Mouse (Mus musculus): Measurements from ENCODE around the gene 4930486L24Rik. TPM values are rescaled to one million over a fixed set of nuclear protein-coding genes. Genes with fewer than 3 reads are reported as not detected.
"Not testable (repeated sequence)": the region's sequence is repeated elsewhere in the genome, so short reads cannot be mapped to it uniquely, and the experiment has no call there.

4930486L24Rik gene
- total RNA-seq (2021) = 1 to 10 TPM in 1 of 2 experiments, not detected in 1; 1.2 TPM
- long read RNA-seq, experiment 1 = 0 reads
- long read RNA-seq, experiment 2 = 0 reads

DNA sequence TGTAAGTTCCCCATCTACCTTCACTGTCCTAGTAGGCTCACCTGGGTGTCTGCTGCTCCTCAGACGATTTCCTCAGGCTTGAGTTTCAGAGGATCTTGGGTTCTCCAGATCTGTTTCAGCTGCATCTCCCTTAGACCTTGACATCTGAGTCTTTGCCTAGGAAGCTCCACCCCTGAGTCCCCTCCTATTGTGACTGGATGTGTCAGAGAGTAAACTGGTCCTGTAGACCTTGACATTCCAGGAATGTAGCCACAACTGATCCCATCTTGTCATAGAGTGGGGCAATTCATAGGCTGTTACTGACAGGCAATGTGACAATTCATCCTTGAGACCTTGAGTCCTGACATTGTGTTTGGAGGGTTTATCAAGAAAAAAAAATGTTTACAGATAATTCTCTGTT lies at the start of gene 4930486L24Rik:
Gene 4930486L24Rik, minus strand, starts transcription at position 195 of the 400 bp plus-strand sequence.
- DNase-seq = no peak
- intact Hi-C loops (cut with DNase I) = no loop called here

DNA sequence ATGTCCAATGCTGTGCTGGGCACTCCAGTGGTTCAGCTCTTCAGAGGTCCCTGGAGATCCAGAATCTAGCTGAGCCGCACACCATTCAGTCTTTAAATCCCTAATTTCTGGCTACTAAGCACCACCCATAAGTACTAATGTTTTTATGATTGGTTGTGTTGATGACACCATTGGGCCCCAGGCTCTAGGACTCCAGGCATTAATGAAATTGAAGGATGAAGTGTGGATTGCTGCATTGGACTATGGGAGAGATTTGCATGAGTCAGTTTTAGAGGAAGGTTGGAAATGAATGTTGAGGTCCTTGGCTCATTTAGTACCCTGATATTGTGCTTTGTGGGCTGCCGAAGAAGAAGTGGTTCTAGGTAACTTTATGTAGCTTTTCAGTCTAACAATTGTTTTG lies 40.5 kb upstream of the 4930486L24Rik start, which contains the start of gene Tpbpb:
Gene Tpbpb, minus strand, starts transcription at position 101 of the 400 bp plus-strand sequence.
- intact Hi-C loops (cut with DNase I); DNase-seq: not testable (repeated sequence)

DNA sequence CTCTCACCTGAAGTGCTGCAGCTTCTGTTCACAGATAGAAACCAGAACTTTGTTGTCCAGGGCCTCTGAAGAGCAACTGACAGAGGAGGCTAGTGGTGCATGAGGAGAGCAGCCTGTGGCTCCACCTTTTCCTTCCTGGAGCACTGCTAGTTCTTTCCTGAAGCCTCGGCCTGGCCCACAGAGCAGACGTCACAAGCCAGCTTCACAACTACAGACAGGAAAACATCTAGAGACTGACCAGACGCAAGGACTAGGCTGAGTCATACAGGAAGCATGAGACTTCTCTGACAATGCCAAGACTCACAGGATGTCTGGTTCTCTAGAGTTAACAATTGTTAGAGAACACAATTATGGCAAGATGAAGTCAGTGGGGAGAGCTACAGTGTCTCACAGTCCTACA lies 33.1 kb upstream of the 4930486L24Rik start, which contains the start of gene Ctla2b:
Gene Ctla2b, minus strand, starts transcription at position 120 of the 400 bp plus-strand sequence.
- peak; percentile 52 to 53 for DNase-seq

DNA sequence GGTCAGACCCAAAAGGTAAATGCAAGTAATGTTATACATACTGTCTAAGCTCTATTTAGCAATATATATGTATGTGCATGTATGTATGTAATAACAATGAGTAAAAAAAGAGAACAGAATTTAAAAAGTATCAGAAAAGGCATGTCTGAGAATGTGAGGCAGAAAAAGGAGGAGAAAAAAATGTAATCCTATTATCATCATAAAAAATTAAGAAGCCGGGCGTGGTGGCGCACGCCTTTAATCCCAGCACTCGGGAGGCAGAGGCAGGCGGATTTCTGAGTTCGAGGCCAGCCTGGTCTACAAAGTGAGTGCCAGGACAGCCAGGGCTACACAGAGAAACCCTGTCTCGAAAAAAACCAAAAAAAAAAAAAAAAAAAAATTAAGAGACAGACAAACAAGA lies 32.5 kb upstream of the 4930486L24Rik start, which contains the start of gene Gm49392:
Gene Gm49392, minus strand, starts transcription at position 101 of the 400 bp plus-strand sequence.
- intact Hi-C loops (cut with DNase I) = loop anchor here (1.0 to 2.0 kb wide), 2 partner anchors 40 to 48 kb away; partner anchors contain the start of genes Ctla2a and Gm49391
- DNase-seq = not testable (repeated sequence)

More for the DNA sequence above, 33.1 kb upstream of the 4930486L24Rik start, which contains the start of gene Ctla2b:
- intact Hi-C loops (cut with DNase I) = loop anchor here (1.0 to 2.0 kb wide), 2 partner anchors 39 to 49 kb away; partner anchors contain the start of genes Ctla2a and Gm49391

DNA sequence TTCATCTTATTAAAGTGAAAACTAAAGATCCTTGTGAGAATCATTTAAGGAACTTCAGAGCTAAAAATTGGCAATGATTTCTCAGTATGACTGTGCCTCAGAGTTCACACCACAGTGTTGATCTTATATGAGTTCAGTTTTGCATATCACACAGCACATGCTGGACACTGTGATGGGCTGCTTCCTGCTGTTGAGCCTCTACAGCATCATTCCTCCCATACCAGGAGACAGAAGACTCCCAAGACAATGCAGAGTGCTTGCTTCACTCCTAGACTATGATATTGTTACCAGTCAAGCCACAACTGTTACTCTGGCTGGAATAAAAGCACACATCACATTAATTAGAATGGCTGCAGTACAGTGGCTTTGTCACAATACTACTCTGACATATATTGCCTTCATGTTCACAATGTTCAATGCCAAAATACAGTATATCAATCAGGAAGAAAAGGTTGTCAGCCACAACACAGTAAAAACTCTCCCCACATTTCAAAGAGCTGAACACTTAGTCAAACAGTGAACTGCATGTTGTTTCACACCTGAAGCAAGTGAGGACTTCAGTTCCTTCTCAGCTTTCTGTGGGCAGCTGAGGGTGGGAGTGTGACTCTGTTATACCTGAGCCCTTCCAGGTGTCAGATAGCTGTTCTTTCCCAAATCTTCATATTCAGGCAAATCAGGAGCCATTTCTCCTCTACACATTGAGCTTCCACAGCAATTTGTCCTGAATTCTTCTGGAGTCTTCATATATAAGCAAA lies 31.3 kb upstream of the 4930486L24Rik start:
- DNase-seq = no peak
- intact Hi-C loops (cut with DNase I) = loop anchor here (2.0 kb wide), 1 partner anchor 41 kb away; the partner anchor contains the start of genes Ctla2a and Gm49391

DNA sequence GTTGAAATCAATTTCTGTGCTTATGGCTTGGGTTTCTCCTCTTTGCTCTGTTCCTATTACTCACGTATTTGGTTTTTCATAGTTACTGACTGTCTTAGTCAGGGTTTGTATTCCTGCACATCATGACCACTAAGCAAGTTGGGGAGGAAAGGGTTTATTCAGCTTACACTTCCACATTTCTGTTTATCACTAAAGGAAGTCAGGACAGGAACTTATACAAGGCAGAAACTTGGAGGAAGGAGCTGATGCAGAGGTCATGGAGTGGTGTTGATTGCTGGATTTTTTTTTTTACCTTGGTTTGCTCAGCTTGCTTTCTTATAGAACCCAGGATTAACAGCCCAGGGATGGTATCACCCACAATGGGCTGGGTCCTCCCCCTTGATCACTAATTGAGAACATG lies 28.0 kb upstream of the 4930486L24Rik start:
- intact Hi-C loops (cut with DNase I) = no loop called here
- DNase-seq = no peak

DNA sequence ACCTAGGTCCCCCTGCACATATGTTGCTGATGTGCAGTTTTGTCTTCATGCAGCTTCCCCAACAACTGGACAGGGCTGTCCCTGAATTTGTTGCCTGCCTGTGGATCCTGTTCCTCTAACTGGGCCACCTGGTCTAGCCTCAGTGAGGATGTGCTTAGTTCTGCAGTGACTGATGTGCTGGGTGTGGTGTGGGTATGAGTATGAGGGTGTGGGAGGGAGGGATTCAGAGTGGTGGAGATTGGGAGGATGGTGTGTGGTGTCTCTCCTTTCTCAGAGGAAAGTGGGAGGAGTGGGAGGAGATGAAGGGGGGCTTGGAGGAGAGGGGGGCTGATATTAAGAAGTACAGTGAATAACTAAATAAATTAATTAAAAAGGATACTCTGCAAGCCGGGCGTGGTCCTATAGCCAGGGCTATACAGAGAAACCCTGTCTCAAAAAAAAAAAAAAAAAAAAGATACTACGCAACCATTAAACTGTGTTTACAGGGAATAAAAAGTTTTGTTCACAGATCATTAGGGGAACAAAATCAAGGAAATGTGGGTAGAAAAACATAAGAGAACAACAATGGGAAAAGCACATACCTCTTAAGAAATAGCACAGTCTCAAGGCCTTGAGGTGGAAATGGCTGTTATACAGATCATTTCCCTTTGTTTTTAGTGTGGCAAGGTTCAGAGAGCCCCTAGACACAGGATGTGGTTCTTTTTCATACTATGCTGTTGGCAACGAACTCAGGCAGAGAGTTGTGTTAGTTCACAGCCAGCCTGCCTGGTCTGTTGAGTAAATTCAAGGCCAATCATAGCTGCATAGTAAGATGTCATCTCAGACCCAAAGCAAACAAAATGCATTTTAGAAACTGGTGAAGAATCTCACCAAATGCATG lies 15.8 kb downstream of the 4930486L24Rik start:
- DNase-seq = peak in 1 of 2 experiments; percentile 7
- intact Hi-C loops (cut with DNase I) = loop anchor here (1.0 to 5.0 kb wide), 2 partner anchors 49 to 89 kb away; partner anchors contain the start of genes Ctla2a, Ctla2b, Gm49391 and Gm49393

DNA sequence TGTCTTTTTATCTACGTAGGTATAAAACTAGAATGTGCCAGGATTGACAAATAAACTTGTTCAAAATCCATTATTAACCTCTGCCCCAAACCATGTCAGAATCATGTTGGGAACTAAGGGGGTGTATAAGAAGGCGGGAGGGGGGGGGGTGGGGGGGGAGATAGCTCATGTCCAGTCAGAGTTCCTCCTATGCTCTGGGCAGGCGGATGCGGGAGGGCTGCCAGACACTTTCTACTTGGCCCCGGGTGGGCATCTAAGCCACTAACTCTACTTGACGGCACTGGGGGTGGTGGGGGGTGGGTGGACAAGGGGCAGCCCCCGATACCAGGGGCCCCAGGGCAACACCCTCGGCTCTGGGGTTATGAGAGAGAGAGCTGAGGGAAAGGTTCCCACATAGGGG lies 21.1 kb downstream of the 4930486L24Rik start:
- DNase-seq = no peak
- intact Hi-C loops (cut with DNase I) = no loop called here

DNA sequence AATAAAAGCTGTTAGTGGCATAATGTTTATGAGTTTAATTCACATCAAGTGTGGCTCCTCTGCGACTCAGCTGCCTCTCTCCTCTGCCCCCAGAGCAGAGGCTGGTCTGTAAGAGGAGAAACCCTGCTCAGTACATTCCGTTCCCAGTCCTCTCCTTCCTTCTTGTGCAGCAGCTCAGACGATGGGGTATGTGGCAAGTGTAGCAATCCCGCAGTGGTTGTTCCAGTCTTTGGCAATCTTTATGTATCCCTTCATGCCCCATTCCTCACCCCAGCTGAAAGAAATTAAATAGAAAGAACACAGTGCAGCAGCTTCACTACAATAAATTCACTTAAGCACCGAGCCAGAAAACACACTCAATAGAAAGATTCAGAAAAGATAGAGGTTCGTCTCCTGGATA lies 21.6 kb downstream of the 4930486L24Rik start:
- intact Hi-C loops (cut with DNase I) = no loop called here
- no peak for DNase-seq

DNA sequence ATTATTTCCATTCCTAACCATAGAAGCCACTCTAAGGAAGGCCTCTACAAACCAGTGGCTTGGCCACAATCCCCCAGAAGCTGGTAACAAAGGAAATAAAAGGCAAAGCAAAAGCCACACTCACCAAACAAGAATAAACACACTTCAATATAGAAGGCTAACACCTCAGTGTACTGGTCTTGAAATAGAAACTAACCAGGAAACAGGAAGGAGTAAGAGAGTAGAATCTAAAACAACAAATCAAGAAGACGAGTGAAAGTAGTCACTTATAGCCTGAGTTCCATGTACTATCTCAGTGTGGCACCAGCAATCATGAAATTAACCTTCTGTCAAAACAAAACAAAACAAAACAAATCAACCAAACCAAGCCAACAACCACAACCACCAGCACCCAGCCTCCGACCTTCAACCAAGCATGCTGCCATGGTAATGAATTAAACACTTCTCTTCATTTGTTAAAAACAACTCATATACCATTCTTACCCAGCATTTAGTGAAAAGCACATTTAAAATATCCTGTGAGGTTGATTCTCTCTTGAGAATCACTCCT lies 24.8 kb downstream of the 4930486L24Rik start:
- DNase-seq = no peak
- intact Hi-C loops (cut with DNase I) = no loop called here

DNA sequence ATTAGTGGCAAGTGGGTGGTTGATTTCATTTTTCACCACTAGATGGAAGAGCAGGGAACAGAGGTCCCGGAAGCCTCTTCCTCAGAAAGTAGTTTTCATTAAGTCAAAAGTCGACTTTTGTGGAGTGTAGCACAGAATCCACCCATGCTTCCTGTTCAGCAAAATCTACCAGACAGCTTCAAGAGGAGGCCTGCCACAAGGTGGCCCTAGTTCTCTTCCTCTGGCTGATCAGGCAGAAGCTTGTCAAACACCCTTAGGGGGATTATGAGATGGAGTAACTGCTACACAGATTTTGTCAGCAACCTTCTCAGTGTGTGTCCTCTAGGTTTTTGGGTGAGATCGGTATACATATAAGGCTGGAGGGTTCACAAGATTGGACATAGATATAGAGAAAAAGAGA lies 38.2 kb downstream of the 4930486L24Rik start:
- intact Hi-C loops (cut with DNase I) = loop anchor here (5.0 kb wide), 2 partner anchors 131 to 416 kb away; no protein-coding TSS in a partner anchor

DNA sequence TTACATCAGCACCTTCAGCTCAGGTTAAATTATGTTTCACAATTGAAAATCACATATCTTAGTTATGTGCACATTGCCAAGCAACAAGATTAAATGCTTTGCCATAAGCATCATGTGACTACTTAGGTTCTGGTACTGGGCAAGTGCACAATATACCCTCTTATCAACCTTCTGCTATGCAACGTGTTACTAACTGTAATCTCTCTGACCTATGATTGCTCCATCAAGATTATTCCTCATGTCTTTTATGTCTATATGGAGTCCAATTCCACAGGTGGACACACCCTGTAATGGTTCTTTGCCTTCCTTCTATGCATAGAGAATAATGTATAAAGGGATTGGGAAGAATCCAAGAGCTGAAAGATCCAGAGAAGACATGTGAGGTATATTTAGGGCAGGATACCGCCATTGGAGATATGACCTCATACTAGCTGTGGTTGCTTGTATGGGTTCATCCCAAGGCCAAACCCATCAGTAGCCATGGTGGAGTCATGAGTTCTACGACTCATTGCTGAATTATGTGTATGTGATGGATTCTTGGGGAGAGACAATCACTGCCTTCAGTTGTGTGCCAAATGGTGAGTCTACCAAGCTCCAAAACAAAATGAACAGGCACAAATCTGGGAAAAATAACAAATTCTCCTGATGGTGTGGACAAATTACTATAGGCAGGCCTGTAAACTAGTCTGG lies 43.6 kb downstream of the 4930486L24Rik start:
- no peak for DNase-seq
- intact Hi-C loops (cut with DNase I) = no loop called here

More for the DNA sequence above, 38.2 kb downstream of the 4930486L24Rik start:
- DNase-seq = peak; percentile 23 to 36

DNA sequence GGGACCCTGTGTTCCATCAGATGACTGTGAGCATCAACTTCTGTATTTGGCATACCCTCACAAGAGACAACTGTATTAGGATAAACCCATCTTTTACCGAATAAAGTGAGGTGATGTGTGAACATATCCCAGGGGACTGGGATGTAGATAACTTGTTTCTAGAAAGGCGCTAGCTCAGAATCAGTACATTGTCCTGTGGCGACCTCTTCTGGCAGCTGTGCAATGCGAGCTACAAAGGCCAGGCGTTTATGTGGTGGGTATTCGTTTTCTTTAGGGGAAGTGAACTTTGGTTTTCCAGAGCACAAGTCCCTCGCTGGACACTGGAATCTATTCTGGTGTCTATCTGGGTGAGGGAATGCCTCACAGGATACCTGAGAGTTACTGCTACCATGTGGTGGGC lies 44.8 kb downstream of the 4930486L24Rik start:
- intact Hi-C loops (cut with DNase I) = loop anchor here (2.0 kb wide), 1 partner anchor 61 kb away; no protein-coding TSS in a partner anchor
- peak; percentile 29 to 55 for DNase-seq

DNA sequence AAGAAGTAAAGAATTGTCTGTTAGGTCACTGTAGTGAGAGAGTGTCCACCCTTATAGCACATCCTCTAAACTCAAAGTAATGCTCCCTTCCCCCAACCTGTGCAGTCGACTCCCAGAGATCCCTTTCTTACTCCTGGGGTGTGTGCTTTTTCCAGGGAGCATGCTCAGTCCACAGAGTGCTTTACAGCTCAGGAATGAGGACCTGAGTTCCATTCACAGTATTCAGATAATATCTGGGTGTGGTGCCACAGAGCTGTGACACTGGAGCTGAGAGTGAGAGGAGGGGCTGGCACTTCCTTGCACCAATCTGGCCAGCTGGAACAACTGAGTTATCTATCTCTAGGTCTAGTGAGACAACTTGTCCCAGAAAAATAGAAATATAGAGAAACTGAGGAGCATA lies 50.6 kb downstream of the 4930486L24Rik start:
- intact Hi-C loops (cut with DNase I) = no loop called here

DNA sequence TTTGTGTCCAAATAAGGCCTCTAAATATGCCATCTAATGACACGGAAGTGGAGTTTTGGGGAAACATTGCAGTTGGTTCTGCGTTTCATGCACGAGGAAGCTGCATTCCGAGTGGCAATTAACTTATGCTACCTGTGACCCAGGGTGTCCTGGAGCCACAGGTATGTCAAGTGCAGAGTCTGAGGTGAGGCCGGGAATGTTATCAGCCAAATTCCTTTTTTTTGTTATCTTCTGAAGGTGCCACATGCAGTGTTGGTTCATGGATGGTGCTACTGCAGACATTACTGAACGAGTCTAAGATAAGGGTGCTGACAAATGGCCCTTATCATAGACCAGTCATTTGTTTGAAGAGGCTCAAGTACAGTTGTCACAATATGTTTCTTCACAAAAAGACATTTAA lies 51.5 kb downstream of the 4930486L24Rik start:
- intact Hi-C loops (cut with DNase I) = no loop called here
- no peak for DNase-seq

More for the DNA sequence above, 50.6 kb downstream of the 4930486L24Rik start:
- DNase-seq = no peak

DNA sequence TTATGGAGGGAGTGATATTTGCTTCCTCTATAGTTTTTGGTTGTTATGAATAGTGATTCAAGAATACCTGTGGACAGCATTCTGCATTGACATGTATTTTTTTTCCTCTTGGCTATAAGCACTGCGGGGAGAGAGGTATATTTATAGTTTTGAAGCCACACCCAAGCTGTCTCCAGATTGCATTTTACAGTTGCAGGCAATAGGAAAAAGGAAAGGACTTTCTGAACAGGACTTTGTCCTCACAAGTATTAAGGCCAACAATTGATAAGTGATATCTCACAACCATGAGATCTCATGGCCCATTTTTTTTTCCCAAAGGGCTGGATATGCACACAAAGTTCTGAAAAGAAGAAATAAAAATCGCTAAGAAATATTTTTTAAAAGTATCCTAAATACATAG lies 54.6 kb downstream of the 4930486L24Rik start:
- DNase-seq = no peak
- intact Hi-C loops (cut with DNase I) = no loop called here

DNA sequence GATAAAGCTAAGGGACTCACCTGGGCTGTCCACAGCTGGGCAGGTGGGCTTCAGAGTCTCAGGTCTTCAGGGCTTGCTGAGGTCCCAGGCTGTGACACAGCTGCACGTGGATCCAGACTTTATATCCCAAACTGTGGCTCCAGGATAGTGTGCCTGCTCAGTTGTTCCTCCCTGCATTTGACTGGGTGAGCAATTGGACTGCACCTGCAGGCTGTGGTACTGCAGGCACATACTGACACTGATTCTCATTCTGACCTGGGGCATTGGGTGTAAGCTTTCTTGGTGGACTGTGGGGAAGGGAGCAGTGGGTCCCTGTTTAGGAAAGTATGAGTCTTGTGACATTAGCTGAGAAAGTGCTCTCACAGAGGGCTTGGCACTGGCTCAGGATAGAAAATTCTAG lies 61.5 kb downstream of the 4930486L24Rik start, which contains the start of gene Ctsll3:
Gene Ctsll3, minus strand, starts transcription at position 101 of the 400 bp plus-strand sequence.
- no peak for DNase-seq
- intact Hi-C loops (cut with DNase I) = no loop called here

All from heart, postnatal 14 days (tissue).